Mouse (Mus musculus) left cerebral cortex, postnatal 10 days (tissue): ENCODE data around the gene Ryr3. TPM values are rescaled to one million over a fixed set of nuclear protein-coding genes. Genes with fewer than 3 reads are reported as not detected.
"Not testable (repeated sequence)": the region's sequence is repeated elsewhere in the genome, so short reads cannot be mapped to it uniquely, and the experiment has no call there.

Source experiments
- DNase-seq, 2 experiments: peaks; one replicate each; pipeline ENCODE4 v3.0.0; 2021 to 2022; ENCODE audit warnings: low spot score in 2 of 2, mixed read lengths in 1 of 2; ENCODE audit errors: extremely low spot score in 1 of 2
- intact Hi-C: fragments of 180-260 bp; cut with DNase I; formaldehyde crosslinking; loops from one replicate; pipeline ENCODE4 v1.15.1; 2025
- total RNA-seq, 2 experiments: library from RNA; stranded (reverse); gene quantifications; 2 replicates each; pipeline ENCODE4 v1.2.3; 2021

Ryr3 gene
- total RNA-seq, 2 experiments from 2014 or later: 34.2 to 39.4 TPM

GRCm38 (mm10) chr2:113115897-113116283 is 101.0 kb downstream of the Ryr3 start:
- intact Hi-C loops: no loop called here
- DNase-seq: no peak

GRCm38 (mm10) chr2:113115248-113115896 is 101.5 kb downstream of the Ryr3 start:
- no peak for DNase-seq
- intact Hi-C loops: no loop called here

- DNase-seq: peak; percentile 21 to 51
- intact Hi-C loops: no loop called here
Measured at GRCm38 (mm10) chr2:113104609-113105008, 112.3 kb downstream of the Ryr3 start.

GRCm38 (mm10) chr2:113095184-113095583 is 121.7 kb downstream of the Ryr3 start:
- no peak for DNase-seq
- intact Hi-C loops: no loop called here

- intact Hi-C loops: no loop called here
- DNase-seq: no peak
Measured at GRCm38 (mm10) chr2:113094088-113094487, 122.8 kb downstream of the Ryr3 start.

GRCm38 (mm10) chr2:113092756-113093155 is 124.1 kb downstream of the Ryr3 start:
- no peak for DNase-seq
- intact Hi-C loops: no loop called here

GRCm38 (mm10) chr2:113091316-113091715 is 125.6 kb downstream of the Ryr3 start:
- intact Hi-C loops, DNase-seq: not testable (repeated sequence)

GRCm38 (mm10) chr2:113076396-113076795 is 140.5 kb downstream of the Ryr3 start:
- intact Hi-C loops: no loop called here
- DNase-seq: no peak

- DNase-seq: no peak
- intact Hi-C loops: no loop called here
Measured at GRCm38 (mm10) chr2:113059367-113059766, 157.5 kb downstream of the Ryr3 start.

- intact Hi-C loops: no loop called here
- DNase-seq: peak; percentile 40 to 54
Measured at GRCm38 (mm10) chr2:113058914-113059313, 158.0 kb downstream of the Ryr3 start.

- DNase-seq: no peak
- intact Hi-C loops: no loop called here
Measured at GRCm38 (mm10) chr2:113058116-113058515, 158.8 kb downstream of the Ryr3 start.

- intact Hi-C loops: no loop called here
- DNase-seq: no peak
Measured at GRCm38 (mm10) chr2:113055591-113055990, 161.3 kb downstream of the Ryr3 start.

GRCm38 (mm10) chr2:113049831-113050230 is 167.1 kb downstream of the Ryr3 start:
- DNase-seq: no peak
- intact Hi-C loops: no loop called here

GRCm38 (mm10) chr2:113036550-113036949 is 180.3 kb downstream of the Ryr3 start:
- DNase-seq: no peak
- intact Hi-C loops: no loop called here

GRCm38 (mm10) chr2:113030689-113031088 is 186.2 kb downstream of the Ryr3 start:
- intact Hi-C loops: no loop called here
- no peak for DNase-seq

- DNase-seq: no peak
- intact Hi-C loops: no loop called here
Measured at GRCm38 (mm10) chr2:113019896-113020295, 197.0 kb downstream of the Ryr3 start.

- intact Hi-C loops: no loop called here
- no peak for DNase-seq
Measured at GRCm38 (mm10) chr2:113018278-113018677, 198.6 kb downstream of the Ryr3 start.

- intact Hi-C loops: no loop called here
- no peak for DNase-seq
Measured at GRCm38 (mm10) chr2:113016236-113016635, 200.7 kb downstream of the Ryr3 start.

GRCm38 (mm10) chr2:113008961-113009740 is 207.7 kb downstream of the Ryr3 start:
- DNase-seq: no peak
- intact Hi-C loops: no loop called here

GRCm38 (mm10) chr2:112998498-112998897 is 218.4 kb downstream of the Ryr3 start:
- DNase-seq: no peak

More at GRCm38 (mm10) chr2:112998498-112998897, 218.4 kb downstream of the Ryr3 start:
- intact Hi-C loops: no loop called here
